Mouse (Mus musculus) heart, adult 2 months (tissue): ENCODE data around the gene Vegfa.

Experiments used
- CTCF ChIP-seq: fragments of 200-600 bp; IDR thresholded peaks from 2 replicates; pipeline ENCODE4 v1.8.1; 2022; ENCODE audit warnings: antibody characterized with exemption, mild to moderate bottlenecking, moderate library complexity
- EP300 ChIP-seq: fragments of 200-500 bp; IDR thresholded peaks from 2 replicates; pipeline ENCODE4 v1.6.1; 2011; ENCODE audit warnings: low read depth, low read length, control low read depth; ENCODE audit not compliant: insufficient read depth
- POLR2A ChIP-seq: fragments of 200-500 bp; IDR thresholded peaks from 2 replicates; pipeline ENCODE4 v1.6.1; 2011; ENCODE audit warnings: mild to moderate bottlenecking, low read depth, low read length, control low read depth; ENCODE audit not compliant: insufficient read depth

GRCm38 (mm10) chr17:46063974-46064312 lies 31.8 kb upstream of the Vegfa start:
- TF ChIP-seq CTCF, result no peak
- no peak for TF ChIP-seq POLR2A
- TF ChIP-seq EP300, result no peak
